Mouse (Mus musculus): ENCODE data around the gene Kif18a.

The Kif18a gene

DNA sequence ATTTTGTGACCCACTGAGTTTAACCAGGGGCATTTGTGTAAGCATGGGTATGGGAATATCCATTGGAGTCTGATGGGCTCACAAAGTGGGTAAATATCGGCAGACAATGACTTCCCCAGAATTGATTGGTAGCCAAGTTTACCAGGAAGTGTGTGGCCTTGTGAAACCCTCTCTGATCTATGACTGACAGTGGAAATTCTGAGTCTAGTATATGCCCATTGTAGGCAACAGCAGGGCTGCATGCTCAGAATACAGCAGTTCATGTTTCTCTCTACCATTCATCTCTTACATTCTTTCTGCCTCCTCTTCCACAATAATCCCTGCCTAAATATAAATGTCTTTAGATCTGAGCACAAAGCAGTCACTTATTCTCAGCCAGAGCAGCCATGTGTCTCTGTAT lies 103.5 kb downstream of the Kif18a start:
- no peak for DNase-seq

DNA sequence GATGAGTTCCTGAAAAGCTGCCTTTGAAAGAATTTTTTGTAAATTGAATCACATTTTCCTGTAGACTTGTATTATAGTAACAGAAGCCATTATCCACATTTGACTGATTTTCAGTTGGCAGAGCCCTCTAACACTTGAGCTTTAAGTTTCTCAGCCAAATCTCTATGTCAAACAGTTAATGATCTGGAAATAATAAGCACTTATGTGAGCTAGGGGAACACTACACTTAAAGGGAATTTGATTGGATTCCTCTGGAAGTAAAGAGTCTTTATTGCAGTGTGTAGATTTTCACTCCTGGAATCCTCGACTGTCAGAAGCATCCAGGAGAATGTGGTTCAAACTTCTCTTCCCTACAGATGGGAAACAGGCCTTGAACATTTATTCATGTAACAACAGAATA lies 105.7 kb downstream of the Kif18a start:
- DNase-seq, result no peak

DNA sequence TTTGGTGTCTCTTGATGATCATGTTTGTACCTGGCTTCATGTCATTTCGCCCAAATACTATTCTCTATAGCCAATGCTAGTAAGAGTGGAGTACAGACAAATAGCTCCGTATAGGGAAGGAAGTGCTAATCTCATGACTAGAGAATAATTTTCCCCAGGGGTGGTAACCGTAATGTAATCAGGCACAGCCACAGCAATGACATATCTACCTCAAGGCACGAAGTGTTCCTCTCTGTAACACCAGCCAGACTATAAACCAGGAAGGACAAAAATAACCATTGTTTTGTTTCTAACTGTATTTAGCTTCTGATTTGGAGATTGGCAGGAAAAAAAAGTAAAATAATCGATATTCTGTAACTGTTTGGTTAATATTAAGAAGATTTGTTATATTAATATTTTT lies 108.2 kb downstream of the Kif18a start:
- DNase-seq, result no peak

DNA sequence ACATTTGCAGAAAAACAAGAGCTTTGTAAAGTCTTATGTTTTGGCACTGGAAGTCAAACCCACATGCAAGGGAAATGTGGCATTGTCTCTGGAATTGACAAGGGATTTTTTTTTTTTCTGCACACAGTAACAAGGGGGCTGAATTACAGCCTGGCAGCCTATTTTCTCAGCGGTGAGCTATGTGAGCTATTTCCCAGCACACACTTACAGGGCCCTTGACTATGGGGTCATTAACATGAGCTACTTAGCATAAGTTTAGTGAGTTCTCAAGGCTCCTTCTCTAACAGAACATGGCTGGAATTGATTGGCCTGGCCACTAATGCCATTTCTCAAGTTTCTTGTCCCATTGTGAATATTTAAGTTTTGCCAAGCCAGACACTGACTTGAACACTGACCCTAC lies 109.4 kb downstream of the Kif18a start:
- no peak for DNase-seq

Data from thymus, postnatal 14 days (tissue).